Comparison of ENCODE assay signal across 24 mouse cellular contexts in genomic region chr5:62739451-62740415, GRCm38 (mm10). TPM values are rescaled to one million over a fixed set of nuclear protein-coding genes. Genes with fewer than 3 reads are reported as not detected.
A peak's percentile ranks its signal among the peaks of the same experiment; 100 is the strongest.
DNase-seq lines count a peak whose midpoint lies in the region; ATAC-seq and TF ChIP-seq lines count a peak whose summit lies in the region.
"Had no signal": no experiment of that assay in that cellular context is flagged by ENCODE, and none has a peak within 500 bp of the region (broad histone marks: within the 10 kb centered on the region; RNA-seq: fewer than 3 reads in every experiment).

No protein-coding gene starts in this region.

- no peak overlapping the region for H3K4me3 ChIP-seq in lung, embryonic 14.5 days (ENCODE audit: low read depth, low read length)
- no peak overlapping the region for H3K4me3 ChIP-seq in lung, postnatal 0 days (ENCODE audit: low read depth, low read length)
- H3K4me3 ChIP-seq: embryonic facial prominence, embryonic 15.5 days; heart, adult 2 months; hindbrain, embryonic 15.5 days; limb, embryonic 12.5 days; midbrain, embryonic 10.5 days; neural tube, embryonic 13.5 days had no signal

- no peaks in the 10 kb centered on the region for H3K9me3 ChIP-seq in lung, embryonic 14.5 days (ENCODE audit: low read depth, low read length)
- no peaks in the 10 kb centered on the region for H3K9me3 ChIP-seq in lung, postnatal 0 days (ENCODE audit: low read length)
- H3K9me3 ChIP-seq: embryonic facial prominence, embryonic 15.5 days; hindbrain, embryonic 15.5 days; limb, embryonic 12.5 days; midbrain, embryonic 10.5 days; neural tube, embryonic 13.5 days had no signal

- intact Hi-C loops in left cerebral cortex, postnatal 36 days (cut with DNase I): no loop called here

- peak; percentile 76; the same call in 1 of the 2 replicates for ATAC-seq in lung, embryonic 14.5 days (ENCODE audit: insufficient read depth)
- no peak for ATAC-seq in lung, postnatal 0 days
- ATAC-seq: intestine, postnatal 0 days had no signal

- no peaks in the 10 kb centered on the region for H3K36me3 ChIP-seq in lung, embryonic 14.5 days (ENCODE audit: insufficient read depth)
- H3K36me3 ChIP-seq in lung, postnatal 0 days (ENCODE audit: insufficient read depth, low read length): no peaks in the 10 kb centered on the region
- H3K36me3 ChIP-seq: embryonic facial prominence, embryonic 15.5 days; hindbrain, embryonic 15.5 days; limb, embryonic 12.5 days; midbrain, embryonic 10.5 days; neural tube, embryonic 13.5 days had no signal

- no peaks in the 10 kb centered on the region for H3K27me3 ChIP-seq in lung, embryonic 14.5 days (ENCODE audit: insufficient read depth, low read length)
- no peaks in the 10 kb centered on the region for H3K27me3 ChIP-seq in lung, postnatal 0 days (replicated peaks; ENCODE audit: insufficient read depth, low read length)
- H3K27me3 ChIP-seq: CH12.LX; embryonic facial prominence, embryonic 15.5 days; hindbrain, embryonic 15.5 days; limb, embryonic 12.5 days; neural tube, embryonic 13.5 days had no signal

- WGBS in lung, embryonic 14.5 days: 53% methylated on average over 9 of the region's 9 CpGs
- WGBS in lung, postnatal 0 days: 47% methylated on average over 9 of the region's 9 CpGs

- no peak overlapping the region for H3K27ac ChIP-seq in lung, embryonic 14.5 days (ENCODE audit: low read depth)
- H3K27ac ChIP-seq in lung, postnatal 0 days (ENCODE audit: low read length): no peak overlapping the region
- H3K27ac ChIP-seq: embryonic facial prominence, embryonic 15.5 days; heart, adult 2 months; hindbrain, embryonic 15.5 days; kidney, postnatal 0 days; limb, embryonic 12.5 days; liver, embryonic 14.5 days; midbrain, embryonic 10.5 days; neural tube, embryonic 13.5 days; stomach, postnatal 0 days had no signal

- no peak for TF ChIP-seq CTCF in lung, embryonic 14.5 days (IDR thresholded peaks at IDR 0.05; ENCODE audit: low read depth)
- TF ChIP-seq CTCF in lung, postnatal 0 days (IDR thresholded peaks at IDR 0.05): no peak

- TF ChIP-seq EP300 in lung, postnatal 0 days (IDR thresholded peaks at IDR 0.05): no peak

- H3K4me2 ChIP-seq in lung, embryonic 14.5 days: no peak overlapping the region
- no peak overlapping the region for H3K4me2 ChIP-seq in lung, postnatal 0 days (replicated peaks; ENCODE audit: low read depth, low read length)
- H3K4me2 ChIP-seq: embryonic facial prominence, embryonic 15.5 days; hindbrain, embryonic 15.5 days; limb, embryonic 12.5 days; neural tube, embryonic 13.5 days had no signal

- no peaks in the 10 kb centered on the region for H3K4me1 ChIP-seq in lung, embryonic 14.5 days (ENCODE audit: insufficient read depth)
- 0 out of 2 replicates have a peak, but pooled peaks cover 3% of the 10 kb centered on the region for H3K4me1 ChIP-seq in lung, postnatal 0 days (ENCODE audit: insufficient read depth, low read depth, low read length)
- H3K4me1 ChIP-seq: embryonic facial prominence, embryonic 15.5 days; hindbrain, embryonic 15.5 days; limb, embryonic 12.5 days; midbrain, embryonic 10.5 days; neural tube, embryonic 13.5 days had no signal

- no peak overlapping the region for H3K9ac ChIP-seq in lung, embryonic 14.5 days
- H3K9ac ChIP-seq in lung, postnatal 0 days (replicated peaks; ENCODE audit: low read depth): no peak overlapping the region
- H3K9ac ChIP-seq: embryonic facial prominence, embryonic 15.5 days; hindbrain, embryonic 15.5 days; limb, embryonic 12.5 days; liver, embryonic 14.5 days; neural tube, embryonic 13.5 days had no signal

- peak; percentile 38 for DNase-seq in adrenal gland, postnatal 14 days
- DNase-seq in adrenal gland, postnatal 25 days: no peak
- peak; percentile 6 for DNase-seq in gastrocnemius, postnatal 10 days
- DNase-seq in gastrocnemius, adult 8-10 months (ENCODE audit: low spot score in 2 of 2): no peak
- DNase-seq in lung, embryonic 14.5 days: peak; percentile 60
- no peak for DNase-seq in lung, postnatal 0 days (ENCODE audit: low spot score)
- DNase-seq in cerebellum, postnatal 36 days: peak; percentile 17 to 21
- no peak for DNase-seq in left cerebral cortex, postnatal 36 days (ENCODE audit: low spot score in 2 of 2)
- DNase-seq: embryo, embryonic 11 days; heart, adult 2 months; heart, postnatal 14 days; lung, postnatal 4 days; right cerebral cortex, postnatal 25 days; thymus, postnatal 25 days had no signal

RNA-seq across cellular contexts. Expression of gene Arap2, which starts 26.2 kb away (rescaled TPM):
- total RNA-seq in adrenal gland, postnatal 14 days (2021): 6.1 and 7.2 TPM in 2 replicates
- total RNA-seq in adrenal gland, postnatal 25 days (2021): 4.6 and 12.9 TPM in 2 replicates
- total RNA-seq in gastrocnemius, postnatal 10 days (2021): 1 to 10 TPM; 2.1 to 3.6 TPM
- total RNA-seq in gastrocnemius, adult 8-10 months (2022): 1 to 10 TPM in 1 of 4 experiments, under 1 TPM in 3; 0.67 to 1.5 (median 0.77) TPM
- polyA plus RNA-seq in lung, embryonic 14.5 days (2014; fragmentation: Nextera tagmentation; extraction: Ambion mirVana): 6.6 and 7.0 TPM in 2 replicates
- 20.2 and 25.5 TPM in 2 replicates for polyA plus RNA-seq in lung, postnatal 0 days (2015; fragmentation: Nextera tagmentation; extraction: Ambion mirVana)
- total RNA-seq in left cerebral cortex, postnatal 36 days (2021): 10 to 100 TPM; 61.5 to 68.3 TPM

Comparison
In these comparisons a context has a peak if more than half of its experiments do, and no peak if none do; other contexts are left out.
1. DNase-seq: peak in adrenal gland, postnatal 14 days (single experiment), gastrocnemius, postnatal 10 days (single experiment), lung, embryonic 14.5 days (single experiment) and cerebellum, postnatal 36 days (2 of 2); none in adrenal gland, postnatal 25 days (single experiment), gastrocnemius, adult 8-10 months (0 of 2), lung, postnatal 0 days (single experiment) and left cerebral cortex, postnatal 36 days (0 of 2).